Mouse (Mus musculus) urinary bladder, postnatal 36 days (tissue): ENCODE data around the gene Acta1.

Experiments
- DNase-seq, 2 experiments: peaks; one replicate each; pipeline ENCODE4 v3.0.0; 2022; ENCODE audit warnings: low spot score in 2 of 2, mixed read lengths in 1 of 2

Gene Acta1

DNA sequence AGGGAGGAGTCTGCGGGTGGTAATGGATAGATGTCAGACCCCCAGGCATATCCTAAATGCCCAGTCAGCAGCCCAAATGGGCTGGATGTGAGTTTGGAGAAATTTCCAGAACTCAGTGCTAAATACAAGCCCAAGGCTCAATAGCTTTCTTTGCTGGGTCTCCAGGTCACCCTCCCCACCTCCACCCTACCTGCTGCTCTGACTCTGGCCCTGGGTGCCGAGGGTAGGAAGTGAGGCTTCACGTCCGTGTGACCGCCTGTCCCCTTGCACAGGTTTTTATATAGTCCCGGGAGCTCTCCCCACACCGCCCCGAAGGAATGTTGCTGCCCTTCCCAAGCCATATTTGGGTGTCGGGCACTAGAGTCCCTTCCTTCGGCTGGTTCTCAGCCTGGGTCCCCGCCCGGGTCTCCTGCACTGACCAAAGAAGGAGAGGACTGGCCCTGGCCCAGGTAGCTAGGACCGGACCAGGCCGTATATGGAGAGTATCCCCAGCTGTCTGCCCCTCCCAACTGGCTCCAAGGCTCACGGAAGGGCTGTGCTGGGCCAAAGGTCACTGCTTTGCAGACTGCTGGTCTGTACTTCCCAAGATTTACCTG lies at the start of gene Acta1:
Acta1 (minus strand) TSS at position 250 of the 596 bp plus-strand sequence.
- peak in 1 of 2 experiments; percentile 5 for DNase-seq

DNA sequence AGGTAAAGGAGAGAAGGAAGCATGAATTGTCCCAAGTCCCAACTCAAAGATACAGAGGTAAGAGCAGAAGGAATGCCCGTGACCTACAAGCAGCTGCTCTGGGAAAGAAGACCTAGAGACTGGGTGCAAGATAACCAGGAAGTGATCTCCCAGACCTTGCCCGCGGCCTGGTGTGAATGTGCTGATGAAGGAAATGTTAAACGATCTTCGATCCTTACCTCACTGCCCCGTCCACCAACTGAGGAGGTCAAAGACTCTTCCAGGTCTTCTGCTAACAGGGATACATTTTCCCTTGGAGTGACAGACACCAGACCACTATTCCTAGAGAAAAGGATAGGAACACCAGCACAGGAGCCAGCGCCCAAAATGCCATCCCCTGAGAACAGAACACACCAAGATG lies 34.5 kb upstream of the Acta1 start:
- no peak for DNase-seq

DNA sequence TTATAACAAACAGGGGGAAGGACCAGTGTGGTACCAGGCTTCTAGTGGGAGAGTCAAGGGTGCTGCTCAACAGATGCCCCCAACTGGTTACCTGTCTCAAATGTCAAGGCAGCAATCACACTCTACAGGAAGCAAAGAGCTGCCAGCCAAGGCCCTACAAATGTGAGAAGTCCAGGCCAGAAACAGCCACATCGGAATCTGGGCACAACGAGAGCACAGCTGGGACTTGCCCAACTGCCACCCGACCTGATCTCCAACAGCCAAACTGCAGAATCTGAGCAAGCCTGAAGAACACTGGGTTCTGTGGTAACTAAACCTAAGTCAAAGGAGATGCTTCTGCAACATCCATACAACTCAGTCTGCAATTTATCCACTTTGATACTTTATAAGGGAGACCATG lies 31.1 kb upstream of the Acta1 start:
- no peak for DNase-seq

DNA sequence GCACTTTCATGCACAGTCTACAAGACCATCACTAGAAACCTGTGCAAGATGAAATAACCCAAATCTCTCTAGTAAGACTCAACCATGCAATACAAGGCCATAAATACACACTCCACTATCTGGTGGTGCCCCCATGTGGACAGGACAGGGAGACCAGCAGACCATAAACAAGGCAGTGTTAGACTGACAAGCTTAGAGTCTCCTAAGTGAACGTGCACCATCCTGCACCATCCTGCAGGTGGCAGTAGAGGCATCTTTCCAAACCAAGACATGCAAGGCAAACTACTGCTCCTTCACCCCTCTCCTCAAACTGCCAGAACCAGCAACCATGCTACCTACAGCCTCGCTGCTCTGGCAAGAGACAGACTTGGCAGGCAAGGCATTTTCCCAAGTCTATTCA lies 30.2 kb upstream of the Acta1 start:
- DNase-seq: peak; percentile 60 to 76

DNA sequence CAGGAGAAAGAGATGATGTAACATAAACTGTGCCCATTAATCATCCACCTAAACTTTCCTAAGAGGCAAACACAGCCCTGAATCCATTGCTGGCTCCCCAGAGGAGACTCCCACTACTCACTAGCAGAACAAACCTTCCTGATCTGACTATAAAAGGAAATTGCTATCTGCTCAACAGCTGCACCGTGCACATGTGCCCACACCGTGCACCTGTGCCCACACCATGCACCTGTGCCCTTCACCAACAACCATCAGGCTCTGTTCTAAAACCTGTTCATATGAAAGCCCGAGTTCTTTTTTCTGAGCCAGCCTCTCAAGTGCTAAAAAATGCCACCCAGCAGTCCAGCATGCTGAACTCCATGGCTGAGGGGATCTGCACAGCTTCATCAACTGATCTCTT lies 20.1 kb upstream of the Acta1 start:
- DNase-seq: no peak

DNA sequence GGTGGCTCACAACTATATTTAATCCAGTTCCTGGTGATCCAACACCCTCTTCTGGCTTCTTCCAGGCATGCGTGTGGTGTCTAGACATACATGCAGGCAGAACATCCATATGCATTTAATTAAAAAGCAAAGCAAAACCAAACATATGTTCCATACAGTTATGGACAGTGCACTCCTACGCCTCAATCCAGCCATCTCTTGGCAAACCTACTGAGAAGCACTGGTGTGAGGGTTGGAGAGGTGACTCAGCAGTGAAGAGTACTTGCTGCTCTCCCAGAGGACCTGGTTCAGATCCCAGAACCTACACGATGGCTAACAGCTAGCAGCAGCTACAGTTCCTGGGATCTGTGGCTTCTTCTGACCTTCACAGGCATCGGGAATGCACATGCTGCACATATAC lies 17.7 kb upstream of the Acta1 start:
- DNase-seq: no peak

DNA sequence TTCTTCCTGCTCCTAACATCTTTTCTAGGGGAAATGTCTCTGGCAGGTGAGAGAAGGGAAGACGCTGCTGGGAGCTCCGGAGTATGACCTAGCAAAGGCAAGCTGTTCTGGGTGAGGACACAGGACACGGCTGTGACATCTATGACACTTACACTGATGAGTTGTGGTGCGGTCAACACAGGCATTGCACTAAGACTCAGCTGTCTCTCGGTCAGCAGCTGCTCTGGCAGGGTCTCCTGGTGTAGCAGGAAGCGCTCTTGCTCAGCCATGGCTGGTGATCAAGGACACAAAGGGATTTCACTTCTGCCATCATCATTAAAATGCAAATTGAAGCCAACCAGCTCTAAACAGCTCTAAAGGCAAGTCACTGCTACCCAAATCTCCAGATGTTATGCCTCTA lies 13.1 kb upstream of the Acta1 start:
- DNase-seq: no peak

DNA sequence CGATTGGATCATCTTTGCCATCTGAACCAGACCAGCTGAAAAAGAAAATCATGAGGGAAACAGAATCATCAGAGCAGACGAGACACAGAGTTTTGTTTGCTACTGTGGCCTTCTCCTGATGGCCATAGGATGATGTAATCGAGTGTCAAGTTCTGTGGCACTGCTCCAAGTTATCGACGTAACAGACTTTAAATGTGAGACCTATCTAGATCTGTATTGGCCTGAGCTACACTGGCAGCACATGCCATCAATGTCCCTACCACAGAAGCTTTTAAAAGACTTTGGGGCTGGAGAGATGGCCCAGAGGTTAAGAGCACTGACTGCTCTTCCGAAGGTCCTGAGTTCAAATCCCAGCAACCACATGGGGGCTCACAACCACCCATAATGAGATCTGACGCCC lies 8.1 kb upstream of the Acta1 start:
- no peak for DNase-seq

DNA sequence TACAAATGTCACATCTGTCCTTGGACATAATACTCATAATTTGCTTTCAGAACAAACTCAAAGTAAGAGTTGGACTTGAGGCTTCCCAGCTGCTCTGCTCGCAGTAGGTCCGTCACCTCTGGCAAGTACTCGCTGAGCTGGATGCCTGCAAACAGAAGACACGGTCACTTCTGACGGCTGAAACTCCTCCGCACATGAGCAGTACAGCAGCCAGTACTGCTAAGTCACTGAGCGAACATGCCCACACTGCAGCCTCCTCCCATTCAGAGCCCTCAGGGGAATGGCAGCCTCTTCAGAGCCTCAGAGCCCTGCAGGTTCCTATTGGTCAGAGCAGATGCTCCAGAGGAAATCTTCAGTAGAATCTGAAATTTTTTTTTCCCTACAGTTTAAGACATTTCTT lies 4.8 kb upstream of the Acta1 start:
- no peak for DNase-seq

DNA sequence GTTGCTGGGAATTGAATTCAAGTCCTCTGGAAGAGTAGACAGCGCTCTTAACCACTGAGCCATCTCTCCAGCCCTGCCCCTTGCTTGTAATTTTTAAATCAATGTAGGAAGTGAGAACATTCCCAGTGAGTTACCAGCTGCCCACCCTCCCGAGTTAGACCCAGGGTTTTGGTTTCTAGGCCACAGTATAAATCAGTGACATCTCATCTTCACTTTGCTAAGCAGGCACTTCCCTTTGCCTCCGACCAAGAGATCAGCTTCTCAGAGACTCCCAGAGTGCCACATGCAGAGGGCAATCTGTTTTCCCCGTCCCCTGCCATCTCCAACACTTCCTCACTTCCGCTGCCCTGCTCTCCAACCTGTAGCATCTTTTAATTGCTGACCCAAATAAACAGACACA lies 4.0 kb upstream of the Acta1 start:
- no peak for DNase-seq

DNA sequence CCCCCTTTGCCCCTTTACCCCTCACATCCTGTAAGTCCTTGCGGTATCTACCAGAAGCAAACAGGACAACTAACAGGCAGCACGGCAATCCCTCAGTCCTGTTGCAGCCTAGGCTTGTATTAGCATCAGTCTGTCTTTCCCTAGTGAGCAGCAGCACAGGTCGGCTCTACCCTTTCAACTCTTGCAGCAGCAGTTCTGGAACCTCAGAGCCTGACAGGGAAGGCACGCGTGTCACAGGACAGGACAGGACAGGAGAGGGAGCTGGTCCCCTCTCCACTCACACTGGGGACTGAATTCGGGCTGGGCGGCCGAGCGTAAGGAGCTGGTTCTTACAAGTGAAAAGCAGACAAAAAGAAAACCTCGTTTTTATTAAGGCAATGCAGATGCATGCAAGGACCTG lies 2.2 kb upstream of the Acta1 start:
- DNase-seq: no peak

DNA sequence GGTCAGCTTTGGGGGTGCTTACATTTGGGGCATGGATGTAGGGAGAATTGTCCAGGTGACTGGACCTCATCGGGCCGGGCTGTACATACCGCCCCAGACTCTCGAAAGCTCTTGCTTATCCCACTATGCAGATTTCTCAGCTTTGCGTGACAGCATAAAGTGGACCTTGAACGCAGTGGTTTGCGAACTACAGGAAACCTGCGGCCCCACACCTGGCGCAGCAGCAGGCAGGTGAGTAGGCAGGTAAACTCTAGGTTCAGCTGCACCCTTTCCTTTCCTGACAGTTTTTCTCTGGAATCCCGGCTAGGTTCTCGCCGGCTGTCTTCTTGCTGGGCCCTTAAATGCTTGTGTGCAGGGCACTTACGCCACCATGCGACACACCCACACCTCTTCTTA lies 1.8 kb upstream of the Acta1 start:
- DNase-seq: no peak

DNA sequence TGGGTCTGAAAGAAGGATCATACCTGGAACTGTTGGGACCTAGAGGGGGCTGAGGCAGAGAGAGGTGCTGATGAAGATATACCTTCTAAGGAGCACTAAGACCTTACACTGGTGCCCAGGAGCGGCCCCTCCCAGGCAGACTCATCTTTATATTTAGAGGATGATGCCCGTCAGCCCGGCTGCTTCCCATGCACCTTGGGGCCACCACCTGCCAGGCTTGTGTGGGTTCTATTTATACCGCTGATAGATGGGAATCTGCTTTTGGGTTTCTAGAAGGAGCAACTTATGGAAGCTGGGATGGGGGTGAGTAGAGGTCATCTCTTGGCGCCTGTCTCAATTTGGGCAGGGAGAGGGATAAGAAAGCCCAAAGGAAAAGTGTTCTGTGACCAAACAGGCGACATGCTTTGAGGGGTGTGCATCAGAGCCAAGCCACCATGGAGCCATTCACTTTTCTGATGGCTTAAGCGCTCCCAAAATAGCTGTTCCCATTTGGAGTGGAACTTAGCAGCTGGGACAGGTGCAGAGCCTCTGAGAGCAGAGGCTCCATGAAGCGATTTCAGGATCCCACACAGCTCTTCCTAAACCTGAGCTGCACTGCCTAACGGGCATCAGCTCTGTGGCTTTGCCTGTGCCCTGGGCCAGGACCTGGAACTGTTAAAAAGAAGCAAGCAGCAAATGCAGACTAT lies 1.3 kb upstream of the Acta1 start:
- DNase-seq: no peak

DNA sequence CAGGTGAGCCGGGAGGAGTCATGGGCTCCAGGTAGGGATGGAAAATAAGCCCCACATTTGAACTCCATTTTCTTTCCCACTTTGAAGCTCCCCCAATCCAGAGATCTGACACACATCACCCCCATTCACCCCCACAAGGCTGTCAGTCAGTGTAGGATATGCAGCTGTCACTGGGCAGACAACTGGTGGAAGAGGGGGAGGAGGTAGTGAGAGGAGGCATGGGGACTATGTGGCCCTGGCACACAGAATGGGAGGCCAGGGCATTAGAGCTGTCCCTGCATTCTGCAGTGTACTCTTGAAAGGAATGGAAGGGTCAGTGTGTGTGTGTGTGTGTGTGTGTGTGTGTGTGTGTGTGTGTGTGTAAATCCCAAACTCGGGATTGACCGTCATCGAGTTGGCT lies 679 bp upstream of the Acta1 start:
- no peak for DNase-seq

DNA sequence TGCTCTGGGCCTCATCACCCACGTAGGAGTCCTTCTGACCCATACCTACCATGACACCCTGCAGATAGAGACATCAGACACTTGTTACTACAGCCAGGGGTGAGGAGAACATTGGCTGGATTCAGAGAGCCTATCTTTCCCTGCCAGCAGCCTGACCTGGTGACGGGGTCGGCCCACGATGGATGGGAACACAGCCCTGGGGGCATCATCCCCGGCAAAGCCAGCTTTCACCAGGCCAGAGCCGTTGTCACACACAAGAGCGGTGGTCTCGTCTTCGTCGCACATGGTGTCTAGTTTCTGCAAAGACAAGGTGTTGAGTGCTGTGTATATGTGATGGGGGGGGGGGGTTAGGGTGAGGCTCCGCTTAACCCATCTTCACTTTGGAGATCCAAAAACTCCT lies 1.1 kb downstream of the Acta1 start:
- no peak for DNase-seq

DNA sequence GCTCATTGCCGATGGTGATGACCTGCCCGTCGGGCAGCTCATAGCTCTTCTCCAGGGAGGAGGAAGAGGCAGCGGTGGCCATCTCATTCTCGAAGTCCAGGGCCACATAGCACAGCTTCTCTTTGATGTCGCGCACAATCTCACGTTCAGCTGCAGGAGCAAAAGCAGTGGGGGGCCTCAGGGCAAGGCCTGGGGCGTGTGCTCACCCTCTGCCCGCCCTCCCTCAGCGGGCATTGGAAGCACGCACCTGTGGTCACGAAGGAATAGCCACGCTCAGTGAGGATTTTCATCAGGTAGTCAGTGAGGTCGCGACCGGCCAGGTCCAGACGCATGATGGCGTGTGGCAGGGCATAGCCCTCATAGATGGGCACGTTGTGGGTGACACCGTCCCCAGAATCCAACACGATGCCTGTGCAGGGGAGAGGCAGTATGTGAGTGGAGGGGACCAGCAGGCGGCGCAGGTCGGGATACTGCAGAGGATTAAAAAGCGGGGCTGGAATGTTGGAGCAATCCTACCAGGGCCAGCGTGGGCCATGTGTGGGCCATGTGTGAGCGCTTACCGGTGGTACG lies 1.9 kb downstream of the Acta1 start:
- no peak for DNase-seq

DNA sequence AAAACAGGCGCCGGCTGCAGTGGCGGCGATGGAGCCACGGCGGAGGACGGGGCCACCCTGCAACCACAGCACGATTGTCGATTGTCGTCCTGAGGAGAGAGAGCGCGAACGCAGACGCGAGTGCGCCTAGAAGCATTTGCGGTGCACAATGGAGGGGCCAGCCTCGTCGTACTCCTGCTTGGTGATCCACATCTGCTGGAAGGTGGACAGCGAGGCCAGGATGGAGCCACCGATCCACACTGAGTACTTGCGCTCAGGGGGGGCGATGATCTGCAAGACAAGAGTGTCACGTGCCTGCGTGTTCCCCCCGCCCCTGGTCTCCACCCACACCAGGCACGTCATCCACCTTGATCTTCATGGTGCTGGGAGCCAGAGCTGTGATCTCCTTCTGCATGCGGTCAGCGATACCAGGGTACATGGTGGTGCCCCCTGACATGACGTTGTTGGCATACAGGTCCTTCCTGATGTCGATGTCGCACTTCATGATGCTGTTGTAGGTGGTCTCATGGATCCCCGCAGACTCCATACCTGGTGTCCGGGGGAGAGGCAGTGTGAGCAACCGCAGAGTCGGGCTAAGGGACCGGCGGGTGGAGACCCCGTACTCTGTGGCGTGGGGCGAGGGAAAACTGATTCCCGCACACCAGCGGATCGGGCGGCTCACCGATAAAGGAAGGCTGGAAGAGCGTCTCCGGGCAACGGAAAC lies 2.5 kb downstream of the Acta1 start:
- no peak for DNase-seq

DNA sequence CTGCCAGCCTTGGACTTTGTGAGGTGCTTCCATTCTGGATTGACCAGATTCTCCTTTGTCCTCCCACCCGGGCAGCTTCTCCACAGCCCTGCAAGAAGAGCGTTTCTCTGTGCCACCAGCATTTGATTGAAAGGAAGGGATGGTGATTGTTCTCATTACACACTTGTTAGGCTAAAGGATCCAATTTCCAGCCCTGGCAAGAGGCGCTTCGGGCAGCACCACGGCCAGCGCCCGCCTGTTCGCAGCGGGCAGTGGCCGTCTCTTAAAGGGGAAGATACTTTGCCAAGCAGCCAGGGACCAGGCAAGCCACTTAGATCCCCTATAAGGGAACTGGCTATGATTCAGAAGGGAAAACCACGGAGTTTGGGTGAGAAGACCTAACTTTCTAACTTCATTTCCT lies 3.3 kb downstream of the Acta1 start:
- peak; percentile 14 to 33 for DNase-seq

DNA sequence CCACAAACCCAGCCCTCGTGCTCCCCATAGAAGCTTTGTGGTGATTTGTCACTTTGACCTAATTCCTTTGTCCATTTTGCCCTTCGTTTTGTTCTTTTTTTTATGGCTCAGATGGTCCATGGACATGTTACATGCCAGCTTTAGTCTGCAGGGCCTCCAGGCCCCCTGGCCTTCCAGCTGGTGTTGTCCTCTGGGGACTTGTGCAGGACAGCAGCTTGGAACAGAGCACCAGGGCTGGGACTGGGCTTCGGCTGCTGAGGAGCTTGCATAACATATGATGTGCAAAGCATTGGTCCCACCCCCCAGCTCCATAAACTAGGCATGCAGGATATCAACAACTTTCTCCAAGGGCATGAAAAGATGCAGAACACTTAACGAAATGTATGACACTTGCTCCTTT lies 4.8 kb downstream of the Acta1 start:
- no peak for DNase-seq

DNA sequence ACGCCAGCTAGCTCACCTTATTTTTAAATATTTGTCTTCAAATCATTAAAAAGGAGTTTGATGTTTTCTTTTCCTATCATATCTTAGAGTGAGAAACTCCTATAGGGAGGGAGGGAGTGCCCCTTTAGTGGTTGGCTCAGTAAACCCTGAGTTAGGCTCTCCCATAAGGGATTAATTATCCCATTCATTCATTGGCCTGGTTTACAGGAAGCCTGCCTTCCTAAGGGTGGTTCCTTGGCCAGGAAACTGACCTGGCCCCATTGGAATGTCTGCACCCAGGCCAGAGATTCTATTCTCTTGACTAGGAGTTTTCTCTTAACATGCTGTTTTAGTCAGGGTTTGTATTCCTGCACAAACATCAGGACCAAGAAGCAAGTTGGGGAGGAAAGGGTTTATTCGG lies 6.6 kb downstream of the Acta1 start:
- no peak for DNase-seq

DNA sequence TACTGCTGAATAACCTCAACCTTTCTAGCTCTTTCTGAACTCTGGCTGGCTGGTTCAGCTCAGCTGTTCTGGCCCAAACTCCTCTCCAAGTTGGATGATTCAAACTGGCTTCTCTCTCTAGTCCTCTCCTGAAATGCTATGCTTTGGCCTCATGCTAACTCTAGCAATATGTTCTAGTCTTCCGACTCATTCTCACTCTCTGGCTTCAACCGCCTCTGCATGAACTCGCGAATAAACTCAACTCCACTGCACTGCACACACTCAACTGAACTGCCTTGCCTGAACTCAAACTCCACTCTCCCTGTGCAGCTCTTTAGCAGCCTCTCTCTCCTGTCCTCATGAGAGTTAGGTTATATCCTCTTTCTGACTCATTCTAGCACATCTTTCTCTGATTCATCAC lies 7.4 kb downstream of the Acta1 start:
- no peak for DNase-seq

DNA sequence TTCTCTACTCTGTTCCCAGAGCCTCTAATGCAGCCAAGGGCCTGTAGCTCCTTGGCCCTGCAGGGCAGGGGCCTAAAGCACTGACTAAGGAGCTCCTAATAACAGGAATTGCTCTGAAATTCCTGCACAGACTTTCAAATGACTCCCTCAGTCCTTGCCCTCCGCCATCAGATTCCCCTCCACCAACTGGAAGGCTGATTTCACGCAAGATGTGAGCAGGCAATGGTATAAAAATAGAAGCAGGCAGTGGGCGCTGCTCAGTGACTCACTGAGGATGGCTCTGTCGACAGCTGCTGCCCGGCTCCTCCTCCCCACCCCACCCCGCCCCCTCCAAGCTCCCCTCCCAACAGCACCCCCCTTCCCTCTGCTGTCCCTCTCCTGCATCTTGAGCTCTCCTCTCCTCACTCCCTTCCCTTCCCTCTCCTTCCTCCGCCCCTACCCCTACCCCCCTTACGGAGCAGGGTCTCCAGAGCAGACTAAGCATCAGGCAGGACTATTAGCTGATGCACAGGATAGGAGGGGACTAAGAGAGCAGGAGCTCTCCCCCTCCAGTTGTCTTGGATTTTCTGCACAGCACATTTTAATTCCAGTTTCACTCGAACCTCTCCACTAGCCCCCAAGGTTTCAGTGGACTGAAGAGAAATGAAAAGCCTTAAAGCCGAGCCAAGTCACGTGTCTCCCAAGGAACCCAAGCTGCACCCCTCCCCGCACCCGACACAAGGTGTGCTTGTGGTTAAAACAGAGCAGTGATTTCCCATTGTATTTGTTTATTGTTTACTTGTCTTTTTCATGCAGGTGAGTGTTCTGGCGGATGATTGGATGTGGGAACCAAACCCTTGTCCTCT lies 9.6 kb downstream of the Acta1 start:
- no peak for DNase-seq
